Mouse (Mus musculus) C2C12 (cell line): ENCODE results near the gene Armc10. TPM values are rescaled to one million over a fixed set of nuclear protein-coding genes. Genes with fewer than 3 reads are reported as not detected.

Experiments
- H3K27me3 ChIP-seq: one replicate; pipeline ENCODE4 v1.6.1; 2011; ENCODE audit not compliant: control insufficient read depth, insufficient read depth, insufficient read length
- H3K36me3 ChIP-seq: one replicate; pipeline ENCODE4 v1.6.1; 2011; ENCODE audit not compliant: control insufficient read depth, insufficient read depth
- H3K4me3 ChIP-seq: one replicate; pipeline ENCODE4 v1.5.1; 2011; ENCODE audit warnings: mild to moderate bottlenecking, control low read depth; ENCODE audit not compliant: poor library complexity, insufficient read depth, severe bottlenecking
- H3K79me2 ChIP-seq: one replicate; pipeline ENCODE4 v1.6.1; 2011; ENCODE audit not compliant: control insufficient read depth, insufficient read depth
- H3K79me3 ChIP-seq: one replicate; pipeline ENCODE4 v1.6.1; 2011; ENCODE audit warnings: low read depth, control low read depth
- H3ac ChIP-seq: one replicate; pipeline ENCODE3; 2011; ENCODE audit warnings: low read depth; ENCODE audit not compliant: control insufficient read depth, insufficient read length
- CEBPB ChIP-seq: IDR thresholded peaks from one replicate; pipeline ENCODE4 v1.6.1; 2011; ENCODE audit warnings: low read depth, mild to moderate bottlenecking, control low read depth, moderate library complexity
- CTCF ChIP-seq: IDR thresholded peaks from one replicate; pipeline ENCODE4 v1.5.1; 2011; ENCODE audit not compliant: control insufficient read depth, insufficient read depth, insufficient read length
- FOSL1 ChIP-seq: IDR thresholded peaks from one replicate; pipeline ENCODE4 v1.8.0; 2011; ENCODE audit warnings: mild to moderate bottlenecking, low read length; ENCODE audit not compliant: poor library complexity, insufficient read depth, severe bottlenecking
- MAX ChIP-seq: IDR thresholded peaks from one replicate; pipeline ENCODE4 v1.6.1; 2011; ENCODE audit warnings: mild to moderate bottlenecking, control low read depth
- MYOD1 ChIP-seq: IDR thresholded peaks from one replicate; pipeline ENCODE4 v1.6.1; 2011; ENCODE audit warnings: low read depth; ENCODE audit not compliant: control insufficient read depth, insufficient read length
- MYOG ChIP-seq: IDR thresholded peaks from one replicate; pipeline ENCODE4 v1.6.1; 2011; ENCODE audit not compliant: control insufficient read depth, insufficient read length; ENCODE audit errors: extremely low read depth
- USF1 ChIP-seq: IDR thresholded peaks from one replicate; pipeline ENCODE4 v1.6.1; 2011; ENCODE audit warnings: low read depth, mild to moderate bottlenecking, control low read depth, moderate library complexity
- polyA plus RNA-seq: library from polyadenylated mRNA; unstranded; fragments of >200 nt; fragmentation: generic; extraction: Trizol; gene quantifications from one replicate; pipeline ENCODE4 v1.2.1, GENCODE M21; 2012; ENCODE audit warnings: missing spikeins

Gene Armc10
- polyA plus RNA-seq, 1 experiment = 13.3 TPM

DNA sequence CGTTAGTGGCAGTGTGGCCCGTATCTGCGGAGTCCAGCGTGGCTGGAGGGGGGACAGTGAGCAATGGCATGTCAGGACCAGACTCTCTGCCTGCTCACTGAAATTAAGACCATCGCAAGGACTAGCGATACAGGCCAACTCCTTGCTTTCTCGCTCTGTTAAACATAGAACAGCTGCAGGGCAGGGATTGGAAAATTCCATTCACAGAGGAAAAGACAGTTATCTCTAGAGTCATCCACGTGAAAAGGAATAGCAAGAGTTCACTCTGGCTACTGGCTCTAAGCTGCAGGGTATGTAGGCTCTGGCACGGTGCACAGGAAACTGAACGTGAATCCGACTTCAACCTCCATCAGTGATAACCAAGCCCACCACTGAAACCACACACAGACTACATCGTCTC, 29.4 kb downstream of the Armc10 start:
- no peaks in the 10 kb centered on the region for H3K79me2 ChIP-seq
- no peak overlapping the region for H3ac ChIP-seq
- H3K4me3 ChIP-seq = no peak overlapping the region
- TF ChIP-seq CEBPB (no peak), MYOG (no peak), MAX (no peak), MYOD1 (no peak), CTCF (no peak), FOSL1 (no peak), USF1 (no peak)
- H3K79me3 ChIP-seq = no peaks in the 10 kb centered on the region
- no peaks in the 10 kb centered on the region for H3K27me3 ChIP-seq
- no peaks in the 10 kb centered on the region for H3K36me3 ChIP-seq

DNA sequence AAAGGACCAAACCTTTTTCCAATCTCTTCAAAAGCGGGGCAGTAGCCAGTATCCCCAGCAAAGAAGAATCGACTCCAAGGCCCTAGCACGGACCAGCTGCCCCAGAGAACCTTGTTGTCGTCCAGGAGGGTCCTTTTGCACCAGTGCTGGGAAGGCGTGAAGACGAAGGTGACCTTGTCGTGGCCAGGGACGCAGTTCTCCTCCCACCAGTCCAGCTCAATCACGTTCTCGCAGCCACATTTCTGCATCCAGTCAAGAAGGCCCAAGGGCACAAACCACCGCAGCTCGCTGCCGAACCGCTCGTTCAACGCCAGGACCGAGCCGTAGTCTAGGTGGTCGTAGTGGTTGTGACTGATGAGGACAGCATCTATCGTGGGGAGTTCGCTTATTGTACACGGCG, 29.9 kb downstream of the Armc10 start:
- Histone ChIP-seq H3K79me3 (no peaks in the 10 kb centered on the region), H3K4me3 (no peak overlapping the region)
- no peak for TF ChIP-seq CEBPB
- TF ChIP-seq USF1 = no peak
- no peak for TF ChIP-seq CTCF
- TF ChIP-seq FOSL1 = no peak
- no peak for TF ChIP-seq MYOD1
- TF ChIP-seq MAX = no peak

DNA sequence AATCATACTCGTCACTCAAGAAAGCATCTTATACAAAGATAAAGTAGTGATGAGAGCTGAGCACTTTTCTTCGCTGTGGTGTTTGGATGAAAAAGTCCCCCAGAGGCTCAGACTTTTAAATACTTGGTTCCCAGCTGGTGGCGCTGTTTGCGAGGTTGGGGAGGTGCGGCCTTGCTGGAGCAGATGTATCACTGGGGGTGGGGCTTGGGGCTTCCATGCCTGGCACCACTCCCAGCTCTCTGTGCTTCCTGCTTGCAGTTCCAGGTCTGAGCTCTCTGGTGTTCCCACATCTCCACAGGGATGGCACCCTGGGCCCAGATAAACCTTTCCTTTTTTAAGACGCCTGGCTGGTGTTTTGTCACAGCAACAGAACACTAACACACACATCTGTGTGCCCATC, 32.3 kb downstream of the Armc10 start:
- no peaks in the 10 kb centered on the region for H3K79me3 ChIP-seq
- TF ChIP-seq FOSL1 = no peak
- TF ChIP-seq USF1 = no peak
- TF ChIP-seq MYOD1 = no peak
- TF ChIP-seq MAX = no peak
- TF ChIP-seq CEBPB = no peak
- TF ChIP-seq MYOG = no peak
- TF ChIP-seq CTCF = no peak

More for the DNA sequence above, 29.9 kb downstream of the Armc10 start:
- no peaks in the 10 kb centered on the region for H3K27me3 ChIP-seq
- H3K36me3 ChIP-seq = no peaks in the 10 kb centered on the region
- no peak overlapping the region for H3ac ChIP-seq
- H3K79me2 ChIP-seq = no peaks in the 10 kb centered on the region

DNA sequence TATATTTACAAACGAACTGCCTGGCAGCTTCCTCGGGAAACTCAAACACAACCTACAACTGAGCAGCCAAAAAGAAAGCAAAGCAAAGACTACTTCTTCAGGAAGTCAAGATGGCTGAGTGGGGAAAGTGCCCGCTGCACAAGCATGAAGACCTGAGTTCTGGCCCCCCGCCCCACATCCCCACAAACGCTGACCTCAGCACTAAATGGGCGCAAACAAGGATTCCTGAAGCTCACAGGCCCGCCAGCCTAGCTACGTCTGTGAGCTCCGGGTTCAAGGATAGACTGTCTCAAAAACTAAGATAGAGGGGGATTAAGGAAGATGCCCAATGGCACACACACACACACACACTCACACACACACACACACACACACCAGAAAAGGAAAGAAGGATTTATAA, 32.8 kb downstream of the Armc10 start:
- Histone ChIP-seq H3K27me3 (no peaks in the 10 kb centered on the region), H3ac (no peak overlapping the region), H3K4me3 (no peak overlapping the region), H3K79me2 (no peaks in the 10 kb centered on the region), H3K79me3 (no peaks in the 10 kb centered on the region), H3K36me3 (no peaks in the 10 kb centered on the region)
- TF ChIP-seq FOSL1 = no peak
- no peak for TF ChIP-seq MAX
- TF ChIP-seq USF1 = no peak
- no peak for TF ChIP-seq CTCF
- no peak for TF ChIP-seq MYOD1
- no peak for TF ChIP-seq MYOG
- TF ChIP-seq CEBPB = no peak

More for the DNA sequence above, 32.3 kb downstream of the Armc10 start:
- Histone ChIP-seq H3ac (no peak overlapping the region), H3K4me3 (no peak overlapping the region), H3K36me3 (no peaks in the 10 kb centered on the region), H3K79me2 (no peaks in the 10 kb centered on the region), H3K27me3 (no peaks in the 10 kb centered on the region)

DNA sequence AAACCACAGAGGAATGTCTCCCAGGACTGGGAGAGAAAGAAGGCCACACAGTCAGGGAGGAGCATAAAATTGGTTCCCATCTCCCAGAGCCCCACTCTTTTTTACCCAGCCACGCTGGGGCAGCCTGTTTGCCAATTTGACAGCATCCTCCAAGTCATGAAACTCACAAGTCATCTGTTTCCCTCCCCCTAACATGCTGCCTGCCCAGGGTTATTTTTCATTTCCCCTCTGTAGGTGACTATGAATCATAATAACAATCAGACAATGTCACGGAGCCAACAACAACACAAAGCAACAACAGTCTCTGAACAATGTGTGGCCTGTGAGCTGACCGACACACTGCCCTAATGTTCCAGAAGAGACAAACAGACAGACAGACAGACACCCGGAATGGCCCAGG, 34.4 kb downstream of the Armc10 start:
- TF ChIP-seq CEBPB = no peak
- TF ChIP-seq MYOD1 = no peak
- TF ChIP-seq MYOG = no peak
- TF ChIP-seq FOSL1 = no peak
- no peak for TF ChIP-seq CTCF
- no peak for TF ChIP-seq MAX
- TF ChIP-seq USF1 = no peak
- Histone ChIP-seq H3K4me3 (no peak overlapping the region), H3ac (no peak overlapping the region)

DNA sequence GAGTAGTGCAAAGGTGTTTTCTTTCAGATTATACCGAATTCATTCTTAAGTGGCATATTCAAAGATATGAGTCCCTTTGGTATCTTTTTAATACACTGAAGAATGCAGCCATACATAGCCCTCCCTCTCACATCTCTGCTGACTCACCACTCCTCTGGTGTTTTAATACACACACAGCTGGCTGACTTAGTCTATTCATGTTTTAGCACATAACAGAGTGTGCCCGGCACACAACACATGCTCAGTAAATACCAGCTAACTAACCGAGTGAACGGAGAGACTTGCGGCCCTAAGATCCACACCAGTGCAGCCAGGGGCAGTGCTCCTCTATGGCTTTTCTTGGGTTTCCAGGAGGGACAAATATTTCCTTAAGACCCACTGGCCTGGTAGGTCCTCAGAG, 35.3 kb downstream of the Armc10 start:
- TF ChIP-seq CEBPB = no peak
- no peak for TF ChIP-seq USF1
- no peak for TF ChIP-seq CTCF
- TF ChIP-seq MYOD1 = no peak
- TF ChIP-seq FOSL1 = no peak
- no peak for TF ChIP-seq MAX
- TF ChIP-seq MYOG = no peak
- H3ac ChIP-seq = no peak overlapping the region
- H3K36me3 ChIP-seq = no peaks in the 10 kb centered on the region
- no peaks in the 10 kb centered on the region for H3K27me3 ChIP-seq
- no peaks in the 10 kb centered on the region for H3K79me2 ChIP-seq
- no peak overlapping the region for H3K4me3 ChIP-seq
- H3K79me3 ChIP-seq = no peaks in the 10 kb centered on the region

More for the DNA sequence above, 34.4 kb downstream of the Armc10 start:
- Histone ChIP-seq H3K79me3 (no peaks in the 10 kb centered on the region), H3K36me3 (no peaks in the 10 kb centered on the region), H3K27me3 (no peaks in the 10 kb centered on the region), H3K79me2 (no peaks in the 10 kb centered on the region)
